Mouse (Mus musculus): ENCODE data around the gene Fam102a. TPM values are rescaled to one million over a fixed set of nuclear protein-coding genes. Genes with fewer than 3 reads are reported as not detected.

The Fam102a gene
- polyA plus RNA-seq, 1 experiment = 2.4 TPM

DNA sequence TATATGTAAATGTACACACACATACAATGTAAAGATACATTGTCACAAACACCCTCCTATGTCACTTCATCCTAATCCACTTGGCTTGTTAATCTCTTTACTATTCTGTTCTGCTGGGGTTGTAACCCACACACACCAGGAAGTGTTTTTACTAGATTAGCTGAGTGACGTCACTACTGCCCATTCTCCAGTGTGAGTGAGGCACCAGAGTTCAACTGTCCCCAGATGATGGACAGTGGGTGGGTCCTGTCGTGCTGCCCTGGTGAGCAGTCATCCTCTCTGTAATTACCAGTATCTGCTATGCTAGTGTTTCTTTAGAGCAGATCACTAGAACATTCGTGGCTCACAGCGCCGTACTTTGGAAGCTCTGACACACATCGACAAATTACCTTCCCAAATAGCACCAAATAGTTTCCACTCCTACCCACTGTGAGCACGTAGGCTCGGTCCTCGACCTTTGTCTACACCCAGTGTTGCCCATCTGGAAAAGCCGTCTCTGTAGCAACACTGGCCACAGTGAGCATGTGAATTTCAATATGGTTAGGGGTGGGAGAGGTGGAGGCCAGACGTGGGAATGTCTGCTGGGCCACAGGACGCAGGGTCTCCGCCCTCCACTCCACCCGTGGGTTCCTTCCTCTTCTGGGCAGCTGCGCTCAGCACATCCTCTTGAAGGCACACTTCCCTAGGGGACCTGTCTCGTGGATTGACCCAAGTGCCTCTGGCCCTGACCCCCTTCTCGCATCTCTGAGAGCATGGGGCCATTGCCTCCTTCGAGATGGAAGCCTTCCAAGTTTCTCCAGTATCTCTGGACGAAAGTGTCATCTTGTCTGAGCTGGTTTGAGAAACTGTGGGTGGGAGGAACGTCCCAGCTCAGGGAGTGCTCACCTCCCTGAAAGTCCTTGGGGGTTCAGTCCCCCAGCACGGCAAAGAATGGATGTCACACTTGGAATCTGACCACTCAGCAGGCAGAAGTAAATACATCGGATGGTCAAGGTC is 28.2 kb upstream of the Fam102a start:
- H3K4me3 ChIP-seq (ENCODE audit: insufficient read depth, poor library complexity, severe bottlenecking) = no peak overlapping the region
- no peaks in the 10 kb centered on the region for H3K79me3 ChIP-seq (ENCODE audit: low read depth)
- H3ac ChIP-seq (ENCODE audit: control insufficient read depth, insufficient read length, low read depth) = no peak overlapping the region
- no peaks in the 10 kb centered on the region for H3K79me2 ChIP-seq (ENCODE audit: control insufficient read depth, insufficient read depth)
- TF ChIP-seq CTCF (IDR thresholded peaks at IDR 0.05; ENCODE audit: control insufficient read depth, insufficient read depth, insufficient read length) (no peak), CEBPB (IDR thresholded peaks at IDR 0.05; ENCODE audit: low read depth) (no peak), USF1 (IDR thresholded peaks at IDR 0.05; ENCODE audit: low read depth) (no peak), MYOG (IDR thresholded peaks at IDR 0.05; ENCODE audit: control insufficient read depth, extremely low read depth, insufficient read length) (no peak), MAX (IDR thresholded peaks at IDR 0.05) (no peak), FOSL1 (IDR thresholded peaks at IDR 0.05; ENCODE audit: insufficient read depth, low read length, poor library complexity, severe bottlenecking) (no peak)
- H3K27me3 ChIP-seq (ENCODE audit: control insufficient read depth, insufficient read depth, insufficient read length) = no peaks in the 10 kb centered on the region
- no peaks in the 10 kb centered on the region for H3K36me3 ChIP-seq (ENCODE audit: control insufficient read depth, insufficient read depth)

DNA sequence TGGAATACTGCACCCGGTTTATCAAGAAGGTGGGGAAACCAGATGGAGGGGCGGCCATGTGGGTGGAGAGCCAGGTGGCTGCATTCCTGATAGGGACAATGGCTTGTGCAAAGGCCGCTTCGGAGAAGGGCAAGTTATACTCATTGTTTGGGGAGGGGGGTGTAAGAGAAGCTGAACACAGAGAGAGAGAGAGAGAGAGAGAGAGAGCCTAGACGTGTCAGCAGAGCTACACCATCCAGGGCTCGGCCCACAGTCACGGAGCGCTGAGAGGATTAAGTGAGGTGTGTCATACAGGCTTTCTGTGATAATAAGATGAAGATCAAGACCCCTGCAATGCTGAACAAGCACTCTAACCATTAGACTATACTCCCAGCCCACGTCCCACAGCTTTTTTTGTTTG is 27.2 kb upstream of the Fam102a start:
- H3K79me2 ChIP-seq (ENCODE audit: control insufficient read depth, insufficient read depth) = no peaks in the 10 kb centered on the region
- H3ac ChIP-seq (ENCODE audit: control insufficient read depth, insufficient read length, low read depth) = no peak overlapping the region
- no peaks in the 10 kb centered on the region for H3K27me3 ChIP-seq (ENCODE audit: control insufficient read depth, insufficient read depth, insufficient read length)
- no peak overlapping the region for H3K4me3 ChIP-seq (ENCODE audit: insufficient read depth, poor library complexity, severe bottlenecking)
- TF ChIP-seq MYOG (IDR thresholded peaks at IDR 0.05; ENCODE audit: control insufficient read depth, extremely low read depth, insufficient read length) (no peak), USF1 (IDR thresholded peaks at IDR 0.05; ENCODE audit: low read depth) (no peak), CEBPB (IDR thresholded peaks at IDR 0.05; ENCODE audit: low read depth) (no peak), CTCF (IDR thresholded peaks at IDR 0.05; ENCODE audit: control insufficient read depth, insufficient read depth, insufficient read length) (no peak), FOSL1 (IDR thresholded peaks at IDR 0.05; ENCODE audit: insufficient read depth, low read length, poor library complexity, severe bottlenecking) (no peak), MAX (IDR thresholded peaks at IDR 0.05) (no peak), MYOD1 (IDR thresholded peaks at IDR 0.05; ENCODE audit: control insufficient read depth, insufficient read length, low read depth) (no peak)
- H3K79me3 ChIP-seq (ENCODE audit: low read depth) = no peaks in the 10 kb centered on the region
- no peaks in the 10 kb centered on the region for H3K36me3 ChIP-seq (ENCODE audit: control insufficient read depth, insufficient read depth)

DNA sequence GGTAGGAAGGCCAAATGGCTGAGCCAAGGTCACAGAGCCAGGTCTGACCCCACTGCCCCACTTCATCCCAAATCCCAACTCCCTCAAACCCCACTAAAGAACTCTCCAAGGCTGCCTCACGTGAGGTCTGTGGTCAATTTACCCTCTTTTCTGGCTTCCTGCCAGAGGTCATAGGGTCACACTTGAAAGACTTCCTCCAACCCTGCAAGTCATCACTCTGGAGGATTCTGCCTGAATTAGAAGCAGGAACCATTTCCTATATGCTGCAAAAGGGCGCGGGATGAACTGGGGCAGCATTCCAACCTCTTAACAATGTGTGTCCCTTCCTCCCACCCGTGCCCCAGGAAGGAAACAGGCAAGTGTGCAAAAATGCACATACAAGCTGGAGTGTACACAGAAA is 25.8 kb upstream of the Fam102a start:
- no peaks in the 10 kb centered on the region for H3K27me3 ChIP-seq (ENCODE audit: control insufficient read depth, insufficient read depth, insufficient read length)
- H3K79me2 ChIP-seq (ENCODE audit: control insufficient read depth, insufficient read depth) = no peaks in the 10 kb centered on the region
- no peak overlapping the region for H3ac ChIP-seq (ENCODE audit: control insufficient read depth, insufficient read length, low read depth)
- H3K4me3 ChIP-seq (ENCODE audit: insufficient read depth, poor library complexity, severe bottlenecking) = no peak overlapping the region
- TF ChIP-seq CEBPB (IDR thresholded peaks at IDR 0.05; ENCODE audit: low read depth) = no peak
- no peaks in the 10 kb centered on the region for H3K79me3 ChIP-seq (ENCODE audit: low read depth)
- no peaks in the 10 kb centered on the region for H3K36me3 ChIP-seq (ENCODE audit: control insufficient read depth, insufficient read depth)

DNA sequence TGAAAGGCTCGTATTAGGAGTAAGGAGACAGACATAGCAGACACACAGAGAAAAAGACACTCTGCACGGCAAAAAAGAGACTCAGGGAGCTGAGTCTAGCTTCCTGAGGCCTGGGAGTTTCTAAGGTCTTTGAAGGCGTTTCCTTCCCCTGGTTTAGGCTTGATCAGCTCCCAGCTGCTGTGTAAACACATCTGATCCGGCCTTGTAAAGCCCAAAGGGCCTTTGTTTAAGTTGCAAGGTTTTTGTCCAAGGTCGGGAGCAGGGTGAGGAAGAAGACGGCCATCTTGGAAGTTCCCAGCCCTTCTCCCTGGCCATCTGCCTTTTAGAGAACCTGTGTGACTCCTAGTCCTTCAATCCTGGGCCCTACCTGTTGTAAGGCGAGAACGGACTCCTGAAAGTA is 25.2 kb upstream of the Fam102a start:
- Histone ChIP-seq H3K79me2 (ENCODE audit: control insufficient read depth, insufficient read depth) (no peaks in the 10 kb centered on the region), H3K4me3 (ENCODE audit: insufficient read depth, poor library complexity, severe bottlenecking) (no peak overlapping the region), H3K36me3 (ENCODE audit: control insufficient read depth, insufficient read depth) (no peaks in the 10 kb centered on the region), H3K79me3 (ENCODE audit: low read depth) (no peaks in the 10 kb centered on the region), H3ac (ENCODE audit: control insufficient read depth, insufficient read length, low read depth) (no peak overlapping the region), H3K27me3 (ENCODE audit: control insufficient read depth, insufficient read depth, insufficient read length) (no peaks in the 10 kb centered on the region)
- TF ChIP-seq CTCF (IDR thresholded peaks at IDR 0.05; ENCODE audit: control insufficient read depth, insufficient read depth, insufficient read length) (no peak), USF1 (IDR thresholded peaks at IDR 0.05; ENCODE audit: low read depth) (no peak), MAX (IDR thresholded peaks at IDR 0.05) (no peak), MYOD1 (IDR thresholded peaks at IDR 0.05; ENCODE audit: control insufficient read depth, insufficient read length, low read depth) (no peak), CEBPB (IDR thresholded peaks at IDR 0.05; ENCODE audit: low read depth) (no peak), FOSL1 (IDR thresholded peaks at IDR 0.05; ENCODE audit: insufficient read depth, low read length, poor library complexity, severe bottlenecking) (no peak), MYOG (IDR thresholded peaks at IDR 0.05; ENCODE audit: control insufficient read depth, extremely low read depth, insufficient read length) (no peak)

DNA sequence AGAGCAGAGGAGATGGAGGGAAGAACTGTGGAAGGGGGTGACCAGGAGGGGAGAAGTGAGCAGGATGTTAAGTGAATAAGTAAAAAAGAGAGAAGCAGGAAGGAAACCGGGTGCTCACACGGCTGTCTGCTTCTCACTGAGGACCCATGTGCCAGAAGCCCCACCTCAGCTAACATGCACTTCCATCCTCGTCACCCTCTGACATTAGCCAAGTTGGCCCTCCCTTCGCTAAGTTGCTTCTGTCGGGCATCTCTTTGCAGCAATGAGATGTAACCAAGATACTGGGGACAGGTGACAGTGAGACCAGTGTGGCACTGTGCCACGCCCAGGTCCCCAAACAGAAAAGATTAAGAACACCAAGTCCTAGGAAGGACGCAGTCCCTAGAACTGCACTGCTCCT is 22.5 kb upstream of the Fam102a start:
- Histone ChIP-seq H3ac (ENCODE audit: control insufficient read depth, insufficient read length, low read depth) (no peak overlapping the region), H3K36me3 (ENCODE audit: control insufficient read depth, insufficient read depth) (no peaks in the 10 kb centered on the region), H3K79me3 (ENCODE audit: low read depth) (no peaks in the 10 kb centered on the region), H3K79me2 (ENCODE audit: control insufficient read depth, insufficient read depth) (no peaks in the 10 kb centered on the region), H3K27me3 (ENCODE audit: control insufficient read depth, insufficient read depth, insufficient read length) (no peaks in the 10 kb centered on the region), H3K4me3 (ENCODE audit: insufficient read depth, poor library complexity, severe bottlenecking) (no peak overlapping the region)
- TF ChIP-seq MYOD1 (IDR thresholded peaks at IDR 0.05; ENCODE audit: control insufficient read depth, insufficient read length, low read depth) = no peak
- no peak for TF ChIP-seq CTCF (IDR thresholded peaks at IDR 0.05; ENCODE audit: control insufficient read depth, insufficient read depth, insufficient read length)
- no peak for TF ChIP-seq USF1 (IDR thresholded peaks at IDR 0.05; ENCODE audit: low read depth)
- no peak for TF ChIP-seq CEBPB (IDR thresholded peaks at IDR 0.05; ENCODE audit: low read depth)
- TF ChIP-seq MYOG (IDR thresholded peaks at IDR 0.05; ENCODE audit: control insufficient read depth, extremely low read depth, insufficient read length) = no peak
- TF ChIP-seq FOSL1 (IDR thresholded peaks at IDR 0.05; ENCODE audit: insufficient read depth, low read length, poor library complexity, severe bottlenecking) = no peak
- TF ChIP-seq MAX (IDR thresholded peaks at IDR 0.05) = no peak

DNA sequence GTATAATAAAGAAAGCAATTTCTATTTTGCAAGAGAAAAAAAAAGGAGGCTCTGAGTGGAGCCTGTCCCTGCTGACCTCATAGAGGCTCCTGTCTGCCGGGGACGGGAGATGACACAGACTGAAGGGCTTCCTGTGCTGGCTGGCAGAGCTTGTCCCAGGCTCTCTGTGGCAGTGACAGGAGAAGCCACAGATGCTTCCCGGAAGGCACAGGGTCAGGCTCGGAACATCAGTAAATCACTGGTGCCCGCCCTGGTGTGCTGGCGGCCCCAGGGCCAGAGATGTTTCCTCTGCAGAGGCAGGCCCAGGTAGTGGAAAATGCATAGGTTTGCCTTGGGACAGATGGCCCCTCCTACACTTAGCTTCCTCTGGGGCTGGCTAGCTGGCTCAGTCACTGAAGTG is 20.8 kb upstream of the Fam102a start:
- Histone ChIP-seq H3K79me3 (ENCODE audit: low read depth) (no peaks in the 10 kb centered on the region), H3K79me2 (ENCODE audit: control insufficient read depth, insufficient read depth) (no peaks in the 10 kb centered on the region), H3K27me3 (ENCODE audit: control insufficient read depth, insufficient read depth, insufficient read length) (no peaks in the 10 kb centered on the region), H3K36me3 (ENCODE audit: control insufficient read depth, insufficient read depth) (no peaks in the 10 kb centered on the region), H3K4me3 (ENCODE audit: insufficient read depth, poor library complexity, severe bottlenecking) (no peak overlapping the region), H3ac (ENCODE audit: control insufficient read depth, insufficient read length, low read depth) (peak overlapping the region; percentile 8)
- TF ChIP-seq MYOD1 (IDR thresholded peaks at IDR 0.05; ENCODE audit: control insufficient read depth, insufficient read length, low read depth) (no peak), CEBPB (IDR thresholded peaks at IDR 0.05; ENCODE audit: low read depth) (no peak), USF1 (IDR thresholded peaks at IDR 0.05; ENCODE audit: low read depth) (no peak), FOSL1 (IDR thresholded peaks at IDR 0.05; ENCODE audit: insufficient read depth, low read length, poor library complexity, severe bottlenecking) (no peak), MYOG (IDR thresholded peaks at IDR 0.05; ENCODE audit: control insufficient read depth, extremely low read depth, insufficient read length) (no peak), CTCF (IDR thresholded peaks at IDR 0.05; ENCODE audit: control insufficient read depth, insufficient read depth, insufficient read length) (no peak)
